In the genomic region with DNA sequence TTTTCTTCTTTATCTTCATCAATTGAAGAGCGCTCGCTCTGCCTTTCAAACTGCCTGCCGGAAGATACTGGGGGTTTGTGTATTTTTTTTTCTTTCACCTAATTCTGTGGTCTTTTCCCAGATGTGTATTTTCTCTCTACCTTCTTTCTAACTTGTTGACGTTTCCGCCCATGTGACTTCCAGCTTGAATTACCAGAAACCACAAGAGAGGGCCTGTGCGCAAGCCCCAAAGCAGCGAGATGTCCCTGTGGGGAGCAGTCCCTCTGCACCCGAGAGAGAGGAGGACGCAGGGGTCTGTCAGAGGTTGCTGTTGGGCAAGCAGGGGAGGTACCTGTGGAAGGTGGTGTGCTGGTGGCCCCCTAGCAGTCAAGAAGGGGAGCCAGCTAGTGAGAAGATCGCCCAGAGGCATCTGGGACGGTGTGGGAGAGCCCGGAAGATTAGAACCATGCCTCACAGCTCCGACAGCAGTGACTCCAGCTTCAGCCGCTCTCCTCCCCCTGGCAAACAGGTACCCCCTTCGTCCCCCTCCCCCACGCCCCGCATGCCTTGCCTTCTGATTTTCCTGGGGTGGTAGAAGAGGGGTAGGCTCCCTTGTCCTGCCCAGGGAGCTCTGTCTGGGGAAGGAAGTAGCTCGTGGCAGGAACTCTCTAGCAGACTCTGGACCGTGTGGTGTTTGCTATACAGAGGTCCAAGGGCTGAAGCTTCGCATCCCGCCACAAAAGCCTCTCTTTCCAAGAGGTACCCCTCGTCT, we compare ENCODE assay signal across 8 mouse cellular contexts. TPM values are rescaled to one million over a fixed set of nuclear protein-coding genes. Genes with fewer than 3 reads are reported as not detected.
DNase-seq lines count a peak whose midpoint lies in the region; ATAC-seq lines count a peak whose summit lies in the region.

TSS of gene Batf (plus strand) at position 204 of the 751 bp plus-strand sequence.

- 37% methylated on average over 22 of the region's 22 CpGs for WGBS in hindbrain, embryonic 10.5 days
- 29% methylated on average over 22 of the region's 22 CpGs for WGBS in lung, embryonic 15.5 days
- 26% methylated on average over 22 of the region's 22 CpGs for WGBS in stomach, embryonic 15.5 days

- no peak within 1 kb of the TSS for H3K27ac ChIP-seq in hindbrain, embryonic 10.5 days
- H3K27ac ChIP-seq in lung, embryonic 15.5 days, result no peak within 1 kb of the TSS
- H3K27ac ChIP-seq in stomach, embryonic 15.5 days, result no peak within 1 kb of the TSS

- peaks cover 7% of the 10 kb centered on the region for H3K4me1 ChIP-seq in hindbrain, embryonic 10.5 days (replicated peaks)
- H3K4me1 ChIP-seq in lung, embryonic 15.5 days, result peaks cover 17% of the 10 kb centered on the region; the same call in 1 of the 2 replicates
- H3K4me1 ChIP-seq in stomach, embryonic 15.5 days, result no peaks in the 10 kb centered on the region

- no peaks in the 10 kb centered on the region for H3K36me3 ChIP-seq in hindbrain, embryonic 10.5 days
- H3K36me3 ChIP-seq in lung, embryonic 15.5 days, result no peaks in the 10 kb centered on the region
- H3K36me3 ChIP-seq in stomach, embryonic 15.5 days, result no peaks in the 10 kb centered on the region

- peak within 1 kb of the TSS; percentile 34 for H3K4me2 ChIP-seq in lung, embryonic 15.5 days
- peak within 1 kb of the TSS; percentile 41 for H3K4me2 ChIP-seq in stomach, embryonic 15.5 days

- 0 out of 2 replicates have a peak within 1 kb of the TSS, but pooled peaks have one; percentile 1 for H3K9ac ChIP-seq in lung, embryonic 15.5 days
- H3K9ac ChIP-seq in stomach, embryonic 15.5 days, result no peak within 1 kb of the TSS

- peak; percentile 85 for DNase-seq in A20 (ENCODE audit: low read depth, low spot score)
- peak; percentile 69 to 78 for DNase-seq in CD8-positive naive resting alpha-beta T cell, adult 2 months (ENCODE audit: low read depth in 2 of 2, low spot score in 2 of 2)
- no peak for DNase-seq in hindbrain, embryonic 10.5 days (ENCODE audit: low spot score)
- no peak for DNase-seq in MN1 (ENCODE audit: low spot score)
- no peak for DNase-seq in frontal cortex, postnatal 10 days (ENCODE audit: low spot score in 2 of 2)
- DNase-seq in kidney, postnatal 14 days, result no peak

- H3K4me3 ChIP-seq in hindbrain, embryonic 10.5 days, result 0 out of 2 replicates have a peak within 1 kb of the TSS, but pooled peaks have one; percentile 26
- peak within 1 kb of the TSS; percentile 10; the same call in 1 of the 2 replicates for H3K4me3 ChIP-seq in lung, embryonic 15.5 days
- H3K4me3 ChIP-seq in stomach, embryonic 15.5 days (replicated peaks), result peak within 1 kb of the TSS; percentile 15

- H3K9me3 ChIP-seq in hindbrain, embryonic 10.5 days, result no peaks in the 10 kb centered on the region
- H3K9me3 ChIP-seq in lung, embryonic 15.5 days, result no peaks in the 10 kb centered on the region
- H3K9me3 ChIP-seq in stomach, embryonic 15.5 days, result no peaks in the 10 kb centered on the region

- ATAC-seq in lung, embryonic 15.5 days (ENCODE audit: borderline replicate concordance, extremely low read depth, low FRiP score, low TSS enrichment), result no peak
- ATAC-seq in stomach, embryonic 15.5 days (ENCODE audit: insufficient read depth, low FRiP score, low read depth), result no peak

- peaks cover 6% of the 10 kb centered on the region; the same call in 1 of the 2 replicates for H3K27me3 ChIP-seq in hindbrain, embryonic 10.5 days (ENCODE audit: insufficient read depth, poor library complexity, severe bottlenecking)
- H3K27me3 ChIP-seq in lung, embryonic 15.5 days, result peaks cover 4% of the 10 kb centered on the region; the same call in 1 of the 2 replicates
- H3K27me3 ChIP-seq in stomach, embryonic 15.5 days (replicated peaks), result no peaks in the 10 kb centered on the region

RNA-seq across cellular contexts. Expression of gene Batf, which starts in this region (rescaled TPM):
- polyA plus RNA-seq in hindbrain, embryonic 10.5 days (2016; fragmentation: Nextera tagmentation; extraction: Ambion mirVana), result 2.2 and 2.5 TPM in 2 replicates
- 2.9 and 3.8 TPM in 2 replicates for polyA plus RNA-seq in lung, embryonic 15.5 days (2015; fragmentation: Nextera tagmentation; extraction: Ambion mirVana)
- polyA plus RNA-seq in stomach, embryonic 15.5 days (2015; fragmentation: Nextera tagmentation; extraction: Ambion mirVana), result 3.4 and 5.3 TPM in 2 replicates

Comparison
In these comparisons a context has a peak if more than half of its experiments do, and no peak if none do; other contexts are left out.
1. DNase-seq: peak in A20 (single experiment) and CD8-positive naive resting alpha-beta T cell, adult 2 months (2 of 2); none in hindbrain, embryonic 10.5 days (single experiment), MN1 (single experiment), frontal cortex, postnatal 10 days (0 of 2) and kidney, postnatal 14 days (single experiment).
2. Peak in every context shown above with its lines, with median percentiles within 50 percentile points of each other: H3K4me3 ChIP-seq.